Mouse (Mus musculus): Measurements from ENCODE around the gene Dgcr6.

GRCm38 (mm10) chr16:18119031-18119730 is 66.5 kb downstream of the Dgcr6 start:
- peak; percentile 48; the same call in 1 of the 2 replicates for TF ChIP-seq CTCF (IDR thresholded peaks at IDR 0.05; ENCODE audit: insufficient read depth, low read depth, low read length)
- TF ChIP-seq POLR2A (IDR thresholded peaks at IDR 0.05; ENCODE audit: insufficient read depth, low read depth, low read length): no peak
